Mouse (Mus musculus) liver, adult 2 months (tissue): Measurements from ENCODE around the gene Hibch. TPM values are rescaled to one million over a fixed set of nuclear protein-coding genes. Genes with fewer than 3 reads are reported as not detected.

ENCODE experiments used
- DNase-seq: peaks from one replicate; pipeline ENCODE4 v3.0.0-alpha.2; 2011; ENCODE audit warnings: low read depth, low spot score; ENCODE audit errors: extremely low read depth
- H3K27ac ChIP-seq: fragments of 200-500 bp; replicated peaks from 2 replicates; pipeline ENCODE4 v1.5.1; 2012; ENCODE audit warnings: low read depth, mild to moderate bottlenecking, control low read depth, inconsistent platforms, low read length; ENCODE audit not compliant: insufficient read depth
- H3K27me3 ChIP-seq: fragments of 200-500 bp; 2 replicates; pipeline ENCODE4 v1.6.1; 2012; ENCODE audit warnings: mild to moderate bottlenecking, moderate library complexity, low read length, inconsistent platforms; ENCODE audit not compliant: control insufficient read depth, insufficient read depth
- H3K36me3 ChIP-seq: fragments of 200-500 bp; 2 replicates; pipeline ENCODE4 v1.6.1; 2012; ENCODE audit warnings: low read length, inconsistent platforms; ENCODE audit not compliant: control insufficient read depth, insufficient read depth
- H3K4me1 ChIP-seq: fragments of 200-500 bp; 2 replicates; pipeline ENCODE4 v1.6.1; 2011; ENCODE audit warnings: low read length; ENCODE audit not compliant: control insufficient read depth, insufficient read depth
- H3K4me3 ChIP-seq: fragments of 200-500 bp; 2 replicates; pipeline ENCODE4 v1.5.1; 2011; ENCODE audit warnings: low read depth, mild to moderate bottlenecking, control low read depth, low read length, moderate library complexity; ENCODE audit not compliant: insufficient read depth
- H3K79me2 ChIP-seq: fragments of 200-500 bp; 2 replicates; pipeline ENCODE4 v1.6.1; 2012; ENCODE audit warnings: inconsistent platforms, mild to moderate bottlenecking, low read length, moderate library complexity; ENCODE audit not compliant: control insufficient read depth, insufficient read depth
- H3K9ac ChIP-seq: fragments of 200-500 bp; 2 replicates; pipeline ENCODE4 v1.6.1; 2012; ENCODE audit warnings: low read depth, mild to moderate bottlenecking, control low read depth, inconsistent platforms, low read length
- CTCF ChIP-seq: fragments of 200-500 bp; IDR thresholded peaks from 2 replicates; pipeline ENCODE4 v1.5.1; 2011; ENCODE audit warnings: low read depth, low read length, control low read depth
- POLR2A ChIP-seq: fragments of 200-500 bp; IDR thresholded peaks from 2 replicates; pipeline ENCODE4 v1.6.1; 2011; ENCODE audit warnings: low read length, control low read depth; ENCODE audit not compliant: insufficient read depth; ENCODE audit errors: extremely low read depth
- WGBS: fragments of 180-500 bp; shearing (Covaris S2); methylation state at CpG from one replicate; pipeline ENCODE4 v1.1.7; 2018; 5-methylcytosine and 5-hydroxymethylcytosine counted together
- polyA plus RNA-seq: library from polyadenylated mRNA; depleted of rRNA; stranded (reverse); fragments of >200 nt; gene quantifications from 2 replicates; pipeline ENCODE4 v1.2.3, GENCODE M21; 2012; rRNA removed
- total RNA-seq: library from RNA; depleted of rRNA; stranded (reverse); fragments of >200 nt; gene quantifications from 2 replicates; pipeline ENCODE4 v1.2.3, GENCODE M21; 2014; rRNA removed

Hibch gene
- total RNA-seq (81.8 and 123 TPM in 2 replicates), polyA plus RNA-seq (53.3 and 55.7 TPM in 2 replicates)

DNA sequence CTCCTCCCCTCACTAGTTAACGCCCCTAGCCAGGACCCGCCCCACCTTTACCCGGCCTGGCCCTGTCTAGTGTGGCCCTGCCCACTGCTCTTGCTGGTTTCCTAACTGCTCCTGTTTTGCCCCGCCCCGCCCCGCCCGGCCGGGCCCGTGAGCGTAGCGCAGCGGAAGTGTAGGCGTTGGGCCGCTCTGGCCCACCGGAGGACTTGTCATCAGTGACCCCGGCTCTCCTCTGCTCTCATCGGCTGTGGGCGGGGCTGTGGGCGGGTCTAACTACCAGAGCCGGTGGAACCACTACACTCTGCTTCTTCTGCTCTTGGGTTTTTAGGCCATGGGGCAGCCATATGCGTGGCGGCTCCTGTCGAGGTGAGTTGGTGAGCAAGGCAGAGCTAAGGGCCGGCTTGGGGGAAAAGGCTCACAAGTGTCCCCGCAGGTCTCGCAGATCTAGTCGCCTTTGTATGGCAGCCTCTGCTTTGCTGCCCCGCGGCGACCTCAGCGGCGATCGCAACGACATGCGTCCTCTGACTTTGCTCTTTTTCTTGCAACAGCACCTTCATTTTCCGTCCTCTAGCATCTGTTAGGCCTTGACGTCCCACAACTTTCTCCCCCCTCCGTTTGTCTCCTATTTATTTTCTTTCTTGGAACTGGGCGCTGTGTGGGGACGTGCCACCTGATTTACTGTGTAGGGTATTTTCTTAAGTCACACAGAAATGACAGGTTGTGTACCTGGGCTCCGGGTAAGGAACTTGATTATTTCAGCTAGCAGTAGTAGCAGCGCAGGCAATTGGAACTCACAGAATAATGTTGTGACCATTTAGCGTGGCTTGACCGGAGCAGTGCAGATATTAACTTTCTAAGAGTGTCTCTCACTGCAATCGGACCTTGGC is at the start of gene Hibch:
Gene Hibch, plus strand, starts transcription at position 148 of the 884 bp plus-strand sequence.
- TF ChIP-seq CTCF = no peak
- peak; percentile 92 for TF ChIP-seq POLR2A
- Histone ChIP-seq H3K27ac (peak within 1 kb of the TSS; percentile 84), H3K27me3 (no peaks in the 10 kb centered on the region), H3K4me3 (peak within 1 kb of the TSS; percentile 81), H3K79me2 (peaks cover 3% of the 10 kb centered on the region; the same call in 1 of the 2 replicates), H3K36me3 (no peaks in the 10 kb centered on the region), H3K9ac (peak within 1 kb of the TSS; percentile 87), H3K4me1 (peaks cover 21% of the 10 kb centered on the region; the same call in 1 of the 2 replicates)
- peak; percentile 90 for DNase-seq
- 1% methylated on average over 45 of the region's 45 CpGs for WGBS

GRCm38 (mm10) chr1:52795927-52796326 is 48.8 kb upstream of the Hibch start:
- Histone ChIP-seq H3K36me3 (peaks cover 6% of the 10 kb centered on the region), H3K4me3 (no peak overlapping the region), H3K9ac (no peak overlapping the region), H3K79me2 (no peaks in the 10 kb centered on the region), H3K27ac (no peak overlapping the region), H3K4me1 (peaks cover 15% of the 10 kb centered on the region), H3K27me3 (no peaks in the 10 kb centered on the region)
- DNase-seq = no peak
- TF ChIP-seq CTCF (no peak), POLR2A (no peak)
- 96% methylated on average over 2 of the region's 2 CpGs for WGBS

- WGBS = 40% methylated on average over 10 of the region's 10 CpGs
These were observed 45.5 kb upstream of the Hibch start for GRCm38 (mm10) chr1:52799056-52799726.

DNA sequence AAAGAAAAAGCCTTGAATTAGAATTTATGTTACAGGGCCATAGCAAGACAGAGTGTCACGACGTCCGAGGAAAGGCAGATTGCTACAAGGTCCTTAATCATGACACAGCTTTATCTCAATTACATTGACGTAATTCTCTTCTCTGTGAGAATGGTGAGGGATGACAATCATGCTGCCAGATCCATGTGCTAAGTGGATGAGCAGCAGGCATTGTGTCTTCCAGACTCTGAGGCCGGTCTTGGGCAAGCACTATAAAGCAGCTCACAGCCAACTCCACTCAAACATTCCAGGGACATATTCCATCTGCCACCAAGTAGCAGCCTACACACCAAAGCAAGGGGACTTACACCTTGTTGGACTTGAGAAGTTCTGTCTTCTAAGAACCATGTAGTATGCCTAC is 45.0 kb upstream of the Hibch start:
- no peak for DNase-seq
- TF ChIP-seq POLR2A (no peak), CTCF (no peak)
- Histone ChIP-seq H3K27me3 (no peaks in the 10 kb centered on the region), H3K27ac (no peak overlapping the region), H3K9ac (no peak overlapping the region), H3K36me3 (peaks cover 2% of the 10 kb centered on the region; the same call in 1 of the 2 replicates), H3K4me1 (peaks cover 19% of the 10 kb centered on the region), H3K4me3 (no peak overlapping the region), H3K79me2 (peaks cover 8% of the 10 kb centered on the region; the same call in 1 of the 2 replicates)
- WGBS = 65% methylated on average over 5 of the region's 5 CpGs

More at GRCm38 (mm10) chr1:52799056-52799726, 45.5 kb upstream of the Hibch start:
- no peak for DNase-seq
- H3K27me3 ChIP-seq = no peaks in the 10 kb centered on the region
- H3K4me3 ChIP-seq = no peak overlapping the region
- H3K27ac ChIP-seq = peak overlapping the region; percentile 75
- H3K36me3 ChIP-seq = peaks cover 3% of the 10 kb centered on the region; the same call in 1 of the 2 replicates
- no peak for TF ChIP-seq CTCF
- TF ChIP-seq POLR2A = no peak
- no peak overlapping the region for H3K9ac ChIP-seq
- peaks cover 3% of the 10 kb centered on the region; the same call in 1 of the 2 replicates for H3K79me2 ChIP-seq
- peaks cover 17% of the 10 kb centered on the region for H3K4me1 ChIP-seq

- Histone ChIP-seq H3K27me3 (no peaks in the 10 kb centered on the region), H3K4me1 (peaks cover 19% of the 10 kb centered on the region), H3K36me3 (peaks cover 2% of the 10 kb centered on the region; the same call in 1 of the 2 replicates), H3K9ac (no peak overlapping the region), H3K79me2 (peaks cover 8% of the 10 kb centered on the region; the same call in 1 of the 2 replicates), H3K27ac (no peak overlapping the region), H3K4me3 (no peak overlapping the region)
- DNase-seq = peak; percentile 61
- 2% methylated on average over 3 of the region's 3 CpGs for WGBS
- TF ChIP-seq CTCF (no peak), POLR2A (no peak)
These were observed 44.4 kb upstream of the Hibch start for GRCm38 (mm10) chr1:52800340-52800740.
